Mouse (Mus musculus): ENCODE measurements at regions not wholly inside any gene's neighbourhood (a gene's known extent, or its start where the extent isn't known, plus 50 kb on each side); places are given as distances from the start of the nearest gene placed in this dataset.

DNA sequence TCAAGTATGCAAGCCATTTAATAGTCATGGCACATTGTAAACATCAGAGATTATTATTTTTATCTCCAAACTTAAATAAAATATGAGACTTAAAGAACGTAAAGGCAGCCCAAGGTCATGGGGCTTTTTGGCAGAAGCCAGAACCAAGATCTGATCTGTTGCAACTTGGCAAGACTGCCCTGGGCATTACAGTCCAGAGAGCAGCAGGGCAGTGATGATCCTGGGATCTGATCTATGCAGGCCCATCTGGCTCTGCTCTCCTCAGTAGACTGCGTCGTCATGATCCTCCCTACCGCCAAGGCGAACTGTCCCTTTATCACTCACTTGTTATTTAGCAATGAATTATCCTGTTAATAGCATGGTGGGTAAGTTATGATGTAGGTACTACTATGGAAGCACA, 372.0 kb downstream of the Cdh11 start:
- peak; percentile 38 to 69 for DNase-seq

DNA sequence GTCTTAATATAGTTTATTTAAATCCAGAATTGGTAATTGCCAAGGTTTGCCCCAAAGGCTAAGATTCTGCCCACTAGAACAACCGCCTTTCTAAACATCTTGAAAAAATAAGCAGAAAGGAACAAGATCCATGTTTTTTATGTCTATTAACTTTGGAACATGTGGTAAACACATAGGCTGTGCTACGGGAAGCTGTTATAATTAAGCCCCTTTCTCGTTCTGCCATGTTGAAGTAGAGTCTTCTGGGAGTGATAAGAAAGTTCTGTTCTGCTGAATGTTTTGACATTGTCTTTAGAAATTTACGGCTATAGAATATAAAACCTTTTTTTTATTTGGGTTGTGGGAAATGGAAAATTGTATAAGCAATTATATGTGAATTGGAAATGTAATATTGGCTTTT, 397.9 kb downstream of the Cdh11 start:
- no peak for DNase-seq

DNA sequence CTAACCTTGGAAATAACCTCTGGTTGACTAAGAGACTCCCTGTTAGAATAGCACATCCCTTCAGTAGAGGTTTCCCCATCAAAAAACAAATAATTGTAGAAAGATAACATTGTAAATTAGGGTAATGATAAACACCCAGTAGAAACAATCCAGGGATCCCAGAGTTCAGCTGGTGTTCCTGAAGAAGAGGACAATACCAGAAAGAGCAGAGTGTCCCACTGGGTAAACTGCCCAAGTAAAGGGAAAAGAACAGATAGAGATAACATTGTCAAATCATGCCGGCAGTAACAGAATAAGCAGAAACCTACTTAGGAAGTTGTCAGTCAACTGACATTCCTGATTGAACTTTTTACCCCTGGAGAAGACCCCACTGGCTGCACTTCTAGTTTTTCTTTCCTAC, 440.1 kb downstream of the Cdh11 start:
- DNase-seq: no peak

DNA sequence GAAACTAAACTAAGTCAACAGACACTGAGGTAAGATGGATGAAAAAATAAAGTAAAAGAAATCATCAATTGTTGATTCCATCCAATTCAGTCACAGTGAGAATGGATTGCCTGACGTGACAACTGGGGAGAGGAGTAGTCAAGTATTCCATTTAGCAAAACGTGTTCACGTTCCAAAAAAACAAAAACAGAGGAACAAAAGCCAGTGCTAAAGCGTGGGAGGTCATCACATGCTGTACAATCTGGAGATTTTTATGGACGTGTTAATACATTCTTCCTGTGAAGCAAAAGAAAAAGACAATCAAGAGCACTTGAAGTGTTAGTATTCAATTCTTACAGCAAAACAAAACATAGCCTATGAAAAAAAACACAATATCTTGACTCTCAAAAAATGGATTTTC, 452.9 kb downstream of the Cdh11 start:
- no peak for DNase-seq

DNA sequence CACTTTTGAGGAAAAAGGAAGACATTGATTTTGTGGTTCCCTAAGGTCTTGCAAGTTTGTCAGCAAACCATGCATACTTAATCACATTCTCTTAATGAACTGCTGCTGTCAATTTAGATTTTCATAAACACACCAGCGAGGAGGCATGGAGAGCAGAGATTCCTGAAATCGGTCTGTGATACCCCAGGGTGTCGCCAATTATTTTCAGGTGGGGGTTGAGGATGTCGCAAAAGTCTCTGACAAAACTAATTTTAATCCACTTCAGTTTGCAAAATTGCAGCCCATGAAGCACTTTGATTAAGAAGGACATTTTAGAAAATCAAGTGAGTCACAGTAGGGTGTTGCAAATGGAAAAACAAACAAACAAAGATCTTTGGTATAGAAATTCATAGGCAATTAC, 454.3 kb downstream of the Cdh11 start:
- no peak for DNase-seq

DNA sequence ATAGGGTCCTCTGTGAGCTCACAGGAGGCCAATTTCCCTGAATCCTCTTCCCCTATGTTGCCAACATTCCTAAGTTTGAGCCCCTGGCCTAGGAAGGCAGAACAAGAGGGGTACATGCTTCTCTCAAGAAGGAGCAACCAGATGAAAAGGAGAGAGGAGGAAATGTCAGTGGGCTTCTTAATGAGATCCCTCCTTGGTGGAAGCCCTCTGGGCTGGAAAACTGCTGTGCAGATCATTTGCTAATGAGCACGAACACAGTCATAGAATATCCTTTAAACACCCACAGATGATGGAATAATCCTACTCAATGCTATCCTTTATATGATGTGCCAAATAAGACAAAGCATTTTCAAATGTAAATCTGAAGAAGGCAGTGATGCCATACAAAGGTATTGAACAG, 455.5 kb downstream of the Cdh11 start:
- DNase-seq: no peak
